Mouse (Mus musculus): ENCODE data around the gene Nog.

DNA sequence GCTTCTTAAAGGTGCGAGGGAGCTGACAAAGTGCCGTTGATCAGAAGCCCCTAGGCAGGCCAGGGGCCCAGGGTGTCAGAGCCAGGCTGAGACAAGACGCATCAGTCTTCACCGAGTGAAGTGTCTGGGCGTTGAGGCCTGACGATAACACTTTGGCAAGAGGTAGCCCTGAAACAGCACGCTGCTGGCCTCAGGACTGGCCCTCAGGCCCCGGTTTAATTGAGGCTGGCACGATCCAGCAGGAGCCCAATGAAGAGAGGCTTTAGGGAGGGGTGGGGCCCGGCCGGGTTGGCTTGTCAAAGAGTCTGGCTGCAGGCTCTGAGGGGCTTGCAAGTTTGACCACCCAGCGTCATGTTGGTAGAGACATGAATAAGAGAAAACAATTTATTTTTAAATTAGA, 38.1 kb upstream of the Nog start:
- TF ChIP-seq GATA1 (IDR thresholded peaks at IDR 0.05; ENCODE audit: borderline replicate concordance, low read length), result no peak
- no peak for TF ChIP-seq FLI1 (IDR thresholded peaks at IDR 0.05; ENCODE audit: low read length)

All from megakaryocyte, embryonic 14.5 days (primary cell).